Mouse (Mus musculus): ENCODE results near the gene Tmem33.
A peak's percentile ranks its signal among the peaks of the same experiment; 100 is the strongest.

Gene Tmem33

GRCm38 (mm10) chr5:67321656-67322268 lies 61.4 kb downstream of the Tmem33 start:
- peak in 1 of 2 experiments; percentile 17 for DNase-seq (ENCODE audit: low spot score in 2 of 2)

DNA sequence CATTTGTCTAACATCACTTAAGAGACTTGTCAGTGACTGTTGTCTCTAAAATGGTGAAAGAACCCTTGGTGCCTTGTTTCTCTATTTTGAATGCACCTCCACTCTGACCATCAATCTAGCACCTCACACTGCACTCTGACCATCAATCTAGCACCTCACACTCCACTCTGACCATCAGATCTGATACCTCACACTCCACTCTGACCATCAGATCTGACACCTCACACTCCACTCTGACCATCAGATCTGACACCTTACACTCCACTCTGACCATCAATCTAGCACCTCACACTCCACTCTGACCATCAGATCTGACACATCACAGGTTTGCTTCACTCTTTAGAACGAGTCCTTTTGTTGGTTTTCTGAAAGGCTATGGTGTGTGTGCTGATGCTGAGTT lies 63.7 kb downstream of the Tmem33 start:
- peak in 1 of 2 experiments; percentile 4 for DNase-seq (ENCODE audit: low spot score in 2 of 2)

GRCm38 (mm10) chr5:67340811-67341210 lies 80.4 kb downstream of the Tmem33 start:
- peak in 1 of 2 experiments; percentile 9 for DNase-seq (ENCODE audit: low spot score in 2 of 2)

Measured in right cerebral cortex, postnatal 10 days (tissue).